Mouse (Mus musculus) v-Abl transformed pro-B cells (cell line): ENCODE results near the gene Mag.
"Not testable (repeated sequence)": the region's sequence is repeated elsewhere in the genome, so short reads cannot be mapped to it uniquely, and the experiment has no call there.

Experiments
- in situ Hi-C, 2 experiments: fragments of 400-800 bp; cut with MboI; formaldehyde crosslinking; loops; one replicate each; pipeline ENCODE4 v1.15.1; 2025; ENCODE audit not compliant: unreplicated experiment in 2 of 2

The Mag gene

GRCm38 (mm10) chr7:30942365-30942764 lies 27.7 kb upstream of the Mag start:
- in situ Hi-C loops = not testable (repeated sequence)

- in situ Hi-C loops = not testable (repeated sequence)
Measured at GRCm38 (mm10) chr7:30940070-30940469, 25.4 kb upstream of the Mag start.

- in situ Hi-C loops = not testable (repeated sequence)
Measured at GRCm38 (mm10) chr7:30935422-30936099, 20.9 kb upstream of the Mag start.

- in situ Hi-C loops = not testable (repeated sequence)
Measured at GRCm38 (mm10) chr7:30924581-30924980, 9.9 kb upstream of the Mag start, which contains the start of gene Hamp2. Gene Hamp2, minus strand, starts transcription at chr7:30924681.

- in situ Hi-C loops = no loop called here
Measured at GRCm38 (mm10) chr7:30924071-30924470, 9.4 kb upstream of the Mag start.

GRCm38 (mm10) chr7:30922490-30922889 lies 7.8 kb upstream of the Mag start:
- in situ Hi-C loops = not testable (repeated sequence)

GRCm38 (mm10) chr7:30920217-30920616 lies 5.5 kb upstream of the Mag start:
- in situ Hi-C loops = no loop called here

- in situ Hi-C loops = no loop called here
Measured at GRCm38 (mm10) chr7:30917219-30917618, 2.5 kb upstream of the Mag start.

- in situ Hi-C loops = no loop called here
Measured at GRCm38 (mm10) chr7:30916713-30917112, 2.0 kb upstream of the Mag start.

- in situ Hi-C loops = loop anchor here (5.0 kb wide), 1 partner anchor 112 kb away; no protein-coding TSS in a partner anchor
Measured at GRCm38 (mm10) chr7:30909773-30910172, 4.9 kb downstream of the Mag start.

- in situ Hi-C loops = no loop called here
Measured at GRCm38 (mm10) chr7:30908992-30909431, 5.7 kb downstream of the Mag start.

- in situ Hi-C loops = no loop called here
Measured at GRCm38 (mm10) chr7:30908277-30908991, 6.2 kb downstream of the Mag start.

GRCm38 (mm10) chr7:30904042-30904441 lies 10.6 kb downstream of the Mag start:
- in situ Hi-C loops = loop anchor here in 1 of 2 experiments (5.0 kb wide), 1 partner anchor 42 kb away; the partner anchor contains the start of gene Ffar1

- in situ Hi-C loops = loop anchor here in 1 of 2 experiments (5.0 kb wide), 1 partner anchor 33 kb away; the partner anchor contains the start of gene Ffar1
Measured at GRCm38 (mm10) chr7:30895217-30895616, 19.5 kb downstream of the Mag start.

GRCm38 (mm10) chr7:30892515-30892914 lies 22.2 kb downstream of the Mag start:
- in situ Hi-C loops = loop anchor here in 1 of 2 experiments (5.0 kb wide), 1 partner anchor 80 kb away; no protein-coding TSS in a partner anchor

- in situ Hi-C loops = loop anchor here in 1 of 2 experiments (5.0 kb wide), 1 partner anchor 79 kb away; no protein-coding TSS in a partner anchor
Measured at GRCm38 (mm10) chr7:30891746-30892145, 22.9 kb downstream of the Mag start.

GRCm38 (mm10) chr7:30890681-30891080 lies 24.0 kb downstream of the Mag start:
- in situ Hi-C loops = loop anchor here in 1 of 2 experiments (5.0 kb wide), 1 partner anchor 78 kb away; no protein-coding TSS in a partner anchor

- in situ Hi-C loops = no loop called here
Measured at GRCm38 (mm10) chr7:30888786-30889185, 25.9 kb downstream of the Mag start.

- in situ Hi-C loops = no loop called here
Measured at GRCm38 (mm10) chr7:30887568-30888188, 27.0 kb downstream of the Mag start.

- in situ Hi-C loops = no loop called here
Measured at GRCm38 (mm10) chr7:30886852-30887251, 27.8 kb downstream of the Mag start.

- in situ Hi-C loops = no loop called here
Measured at GRCm38 (mm10) chr7:30884047-30884446, 30.6 kb downstream of the Mag start.
